Mouse (Mus musculus): ENCODE data around the gene Slc17a9. TPM values are rescaled to one million over a fixed set of nuclear protein-coding genes. Genes with fewer than 3 reads are reported as not detected.

Gene Slc17a9
- 6.3 and 9.1 TPM in 2 replicates for polyA plus RNA-seq (2012; ENCODE audit: low replicate concordance)

GRCm38 (mm10) chr2:180724585-180725413 lies at the start of gene Slc17a9:
Gene Slc17a9, plus strand, starts transcription at chr2:180725263.

GRCm38 (mm10) chr2:180709923-180710272 lies 15.2 kb upstream of the Slc17a9 start, which contains the start of the genes Dido1 and Gid8:
Gene Dido1, minus strand, starts transcription at chr2:180709999.
Gene Gid8, plus strand, starts transcription at chr2:180710117.

GRCm38 (mm10) chr2:180776793-180777192 lies 51.7 kb downstream of the Slc17a9 start, which contains the start of gene Bhlhe23:
Gene Bhlhe23, minus strand, starts transcription at chr2:180776900.

Other genes starting within 250 kb of the Slc17a9 start
- not detected in 2 replicates for gene Ntsr1, start 225.3 kb upstream of the Slc17a9 start, polyA plus RNA-seq (2012; ENCODE audit: low replicate concordance)
- gene Mrgbp, start 144.0 kb upstream of the Slc17a9 start, polyA plus RNA-seq (2012; ENCODE audit: low replicate concordance), result 10.2 and 14.4 TPM in 2 replicates
- 92.4 and 125 TPM in 2 replicates for gene Ogfr, start 136.0 kb upstream of the Slc17a9 start, polyA plus RNA-seq (2012; ENCODE audit: low replicate concordance)
- gene Col9a3, start 127.5 kb upstream of the Slc17a9 start, polyA plus RNA-seq (2012; ENCODE audit: low replicate concordance), result 0.91 and 5.9 TPM in 2 replicates
- gene Tcfl5, start 82.6 kb upstream of the Slc17a9 start, polyA plus RNA-seq (2012; ENCODE audit: low replicate concordance), result 0.11 TPM in 1 of 2 replicates, not detected in the other
- 25.6 and 34.6 TPM in 2 replicates for gene Dido1, start 15.3 kb upstream of the Slc17a9 start, polyA plus RNA-seq (2012; ENCODE audit: low replicate concordance)
- gene Gid8, start 15.1 kb upstream of the Slc17a9 start, polyA plus RNA-seq (2012; ENCODE audit: low replicate concordance), result 11.2 and 14.0 TPM in 2 replicates
- gene Bhlhe23, start 51.6 kb downstream of the Slc17a9 start, polyA plus RNA-seq (2012; ENCODE audit: low replicate concordance), result not detected in 2 replicates
- gene Ythdf1, start 195.7 kb downstream of the Slc17a9 start, polyA plus RNA-seq (2012; ENCODE audit: low replicate concordance), result 76.9 and 82.1 TPM in 2 replicates
- not detected in 2 replicates for gene Birc7, start 203.8 kb downstream of the Slc17a9 start, polyA plus RNA-seq (2012; ENCODE audit: low replicate concordance)
- not detected in 2 replicates for gene Nkain4, start 229.4 kb downstream of the Slc17a9 start, polyA plus RNA-seq (2012; ENCODE audit: low replicate concordance)
- gene Arfgap1, start 242.0 kb downstream of the Slc17a9 start, polyA plus RNA-seq (2012; ENCODE audit: low replicate concordance), result 33.6 and 37.3 TPM in 2 replicates

Measured in leukemia stem cell, adult 10-12 weeks (primary cell).